Comparison of ENCODE assay signal across 27 mouse cellular contexts in the genomic region with DNA sequence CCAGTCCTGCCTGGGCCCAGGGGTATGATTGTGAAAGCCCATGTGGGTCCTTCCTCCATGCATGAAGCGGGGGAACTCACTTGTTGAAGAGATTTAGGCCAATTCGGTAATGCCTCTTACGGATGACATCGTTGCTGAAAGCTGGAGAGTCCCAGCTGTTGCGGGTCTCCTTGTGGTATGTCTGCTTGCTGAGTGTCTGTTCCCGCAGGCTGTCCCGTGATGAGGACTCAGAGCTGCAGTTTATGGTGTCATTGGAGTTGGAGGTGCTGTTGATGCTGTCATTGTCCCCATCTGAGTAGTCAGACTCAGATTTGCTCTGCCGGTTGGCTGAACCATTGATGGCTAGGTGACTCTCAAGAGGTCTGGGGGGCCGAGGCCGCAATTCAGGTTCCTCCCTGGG.
A peak's percentile ranks its signal among the peaks of the same experiment; 100 is the strongest.
DNase-seq lines count a peak whose midpoint lies in the region; ATAC-seq and TF ChIP-seq lines count a peak whose summit lies in the region.
"Had no signal": no experiment of that assay in that cellular context is flagged by ENCODE, and none has a peak within 500 bp of the region (broad histone marks: within the 10 kb centered on the region; RNA-seq: fewer than 3 reads in every experiment).

No protein-coding gene starts in this region.

- intact Hi-C loops in left cerebral cortex, adult 2 months (cut with DNase I) = no loop called here
- intact Hi-C loops in left cerebral cortex, postnatal 4 days (cut with DNase I) = no loop called here

- no peak for TF ChIP-seq CTCF in left cerebral cortex, adult 2 months (IDR thresholded peaks at IDR 0.05)

- H3K9ac ChIP-seq in heart, embryonic 16.5 days (ENCODE audit: low read length) = no peak overlapping the region; the same call in 1 of the 2 replicates
- no peak overlapping the region for H3K9ac ChIP-seq in limb, embryonic 15.5 days
- H3K9ac ChIP-seq: liver, embryonic 15.5 days; lung, embryonic 15.5 days; midbrain, embryonic 15.5 days; neural tube, embryonic 15.5 days; stomach, embryonic 15.5 days had no signal

- no peak for ATAC-seq in heart, embryonic 16.5 days (replicated peaks; ENCODE audit: extremely low read depth, insufficient read depth, low FRiP score)
- ATAC-seq in limb, embryonic 15.5 days (ENCODE audit: insufficient number of reproducible peaks, low FRiP score, low TSS enrichment, low read depth) = no peak
- ATAC-seq: forebrain, embryonic 16.5 days; midbrain, embryonic 15.5 days; Patski had no signal

- H3K4me2 ChIP-seq in heart, embryonic 16.5 days (ENCODE audit: low read depth, low read length) = no peak overlapping the region
- H3K4me2 ChIP-seq in limb, embryonic 15.5 days = no peak overlapping the region
- H3K4me2 ChIP-seq: liver, embryonic 15.5 days; lung, embryonic 15.5 days; midbrain, embryonic 15.5 days; neural tube, embryonic 15.5 days; stomach, embryonic 15.5 days had no signal

- 59% methylated on average over 10 of the region's 10 CpGs for WGBS in heart, embryonic 10.5 days
- 53% methylated on average over 10 of the region's 10 CpGs for WGBS in heart, embryonic 16.5 days
- WGBS in limb, embryonic 15.5 days = 82% methylated on average over 10 of the region's 10 CpGs

- H3K36me3 ChIP-seq in heart, embryonic 10.5 days = peaks cover 63% of the 10 kb centered on the region
- peaks cover 45% of the 10 kb centered on the region for H3K36me3 ChIP-seq in heart, embryonic 16.5 days (ENCODE audit: control insufficient read depth, insufficient read depth)
- peaks cover 74% of the 10 kb centered on the region for H3K36me3 ChIP-seq in limb, embryonic 15.5 days

- H3K4me1 ChIP-seq in heart, embryonic 10.5 days = peaks cover 63% of the 10 kb centered on the region
- H3K4me1 ChIP-seq in heart, embryonic 16.5 days (ENCODE audit: control insufficient read depth, insufficient read depth, low read length) = peaks cover 44% of the 10 kb centered on the region
- H3K4me1 ChIP-seq in limb, embryonic 15.5 days = peaks cover 30% of the 10 kb centered on the region
- H3K4me1 ChIP-seq: midbrain, embryonic 15.5 days had no signal

- H3K27me3 ChIP-seq in heart, embryonic 10.5 days (ENCODE audit: insufficient read depth, poor library complexity, severe bottlenecking) = no peaks in the 10 kb centered on the region
- no peaks in the 10 kb centered on the region for H3K27me3 ChIP-seq in heart, embryonic 16.5 days (ENCODE audit: control insufficient read depth, insufficient read depth, low read length)
- H3K27me3 ChIP-seq in limb, embryonic 15.5 days = no peaks in the 10 kb centered on the region
- H3K27me3 ChIP-seq: liver, embryonic 15.5 days; lung, embryonic 15.5 days; midbrain, embryonic 15.5 days; neural tube, embryonic 15.5 days; Patski; stomach, embryonic 15.5 days had no signal

- peak overlapping the region; percentile 77 for H3K27ac ChIP-seq in heart, embryonic 10.5 days
- H3K27ac ChIP-seq in heart, embryonic 16.5 days (ENCODE audit: low read length) = peak overlapping the region; percentile 91
- H3K27ac ChIP-seq in left cerebral cortex, adult 2 months = peak overlapping the region; percentile 59
- 0 out of 2 replicates have a peak overlapping the region, but pooled peaks have one; percentile 43 for H3K27ac ChIP-seq in limb, embryonic 15.5 days
- H3K27ac ChIP-seq: forebrain, embryonic 10.5 days; liver, embryonic 15.5 days; lung, embryonic 15.5 days; macrophage; midbrain, embryonic 15.5 days; neural tube, embryonic 15.5 days; stomach, embryonic 15.5 days had no signal

- no peak for DNase-seq in heart, embryonic 10.5 days (ENCODE audit: low spot score)
- no peak for DNase-seq in heart, adult 11 months
- no peak for DNase-seq in heart, adult 8-10 months (ENCODE audit: low spot score)
- no peak for DNase-seq in left cerebral cortex, adult 2 months (ENCODE audit: extremely low spot score in 1 of 2, low spot score in 2 of 2)
- DNase-seq in left cerebral cortex, postnatal 4 days = no peak
- no peak for DNase-seq in right cerebral cortex, postnatal 10 days (ENCODE audit: low spot score in 2 of 2)
- DNase-seq: adrenal gland, postnatal 36 days; cerebellum, adult 11 months; cerebellum, adult 9-11 months; gastrocnemius, postnatal 25 days; kidney, adult 18-20 months; layer of hippocampus, postnatal 36 days; liver; right cerebral cortex, adult 18-20 months; thymus, postnatal 36 days had no signal

- H3K9me3 ChIP-seq in heart, embryonic 10.5 days = no peaks in the 10 kb centered on the region
- H3K9me3 ChIP-seq in heart, embryonic 16.5 days (replicated peaks; ENCODE audit: control insufficient read depth, low read length) = no peaks in the 10 kb centered on the region
- H3K9me3 ChIP-seq in limb, embryonic 15.5 days = no peaks in the 10 kb centered on the region
- H3K9me3 ChIP-seq: forebrain, embryonic 10.5 days; G1E; liver, embryonic 15.5 days; lung, embryonic 15.5 days; midbrain, embryonic 15.5 days; neural tube, embryonic 15.5 days; stomach, embryonic 15.5 days had no signal

- H3K4me3 ChIP-seq in heart, embryonic 10.5 days = no peak overlapping the region
- no peak overlapping the region for H3K4me3 ChIP-seq in heart, embryonic 16.5 days (ENCODE audit: low read length)
- no peak overlapping the region for H3K4me3 ChIP-seq in left cerebral cortex, adult 2 months
- no peak overlapping the region for H3K4me3 ChIP-seq in limb, embryonic 15.5 days
- H3K4me3 ChIP-seq: forebrain, embryonic 10.5 days; liver, embryonic 15.5 days; lung, embryonic 15.5 days; midbrain, embryonic 15.5 days; neural tube, embryonic 15.5 days; stomach, embryonic 15.5 days had no signal
